Mouse (Mus musculus) cerebellum, adult (tissue): ENCODE data around the gene Comt.
A peak's percentile ranks its signal among the peaks of the same experiment; 100 is the strongest.

ENCODE experiments used
- ATAC-seq: cut with Nextera tagmentation; 2 replicates; pipeline ENCODE4 v1.9.2; 2017; ENCODE audit warnings: mild to moderate bottlenecking, moderate library complexity, mixed read lengths; ENCODE audit not compliant: insufficient number of reproducible peaks, low FRiP score, low TSS enrichment

The Comt gene

DNA sequence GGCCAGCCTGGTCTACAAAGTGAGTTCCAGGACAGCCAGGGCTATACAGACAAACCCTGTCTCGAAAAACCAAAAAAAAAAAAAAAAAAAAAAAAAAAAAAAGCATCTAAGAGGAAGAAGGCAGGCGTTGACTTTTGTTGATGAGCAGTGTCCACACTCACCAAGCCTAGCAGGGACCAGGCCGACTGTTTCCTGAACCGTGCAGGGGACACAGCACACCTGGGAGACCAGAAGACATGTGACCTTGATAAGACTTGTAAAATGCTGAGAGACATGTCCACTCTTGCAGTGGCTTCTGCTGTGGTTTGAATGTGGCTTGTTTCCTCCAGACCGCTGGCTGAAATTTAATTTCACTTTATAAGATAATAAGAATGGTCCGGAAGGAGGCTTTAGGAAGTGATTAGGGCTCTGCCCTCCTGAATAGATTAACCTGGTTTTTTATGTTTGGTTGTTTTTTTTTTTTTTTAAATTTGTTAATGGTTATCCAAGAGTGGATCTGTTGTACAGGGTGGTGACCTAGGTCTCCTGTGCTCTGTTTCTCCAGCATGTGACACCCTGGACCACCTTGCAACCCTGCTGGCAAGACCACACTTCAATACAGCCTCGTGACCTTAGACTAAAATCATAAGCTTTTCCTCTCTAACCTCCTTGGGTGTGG is 50.2 kb downstream of the Comt start:
- no peak for ATAC-seq

DNA sequence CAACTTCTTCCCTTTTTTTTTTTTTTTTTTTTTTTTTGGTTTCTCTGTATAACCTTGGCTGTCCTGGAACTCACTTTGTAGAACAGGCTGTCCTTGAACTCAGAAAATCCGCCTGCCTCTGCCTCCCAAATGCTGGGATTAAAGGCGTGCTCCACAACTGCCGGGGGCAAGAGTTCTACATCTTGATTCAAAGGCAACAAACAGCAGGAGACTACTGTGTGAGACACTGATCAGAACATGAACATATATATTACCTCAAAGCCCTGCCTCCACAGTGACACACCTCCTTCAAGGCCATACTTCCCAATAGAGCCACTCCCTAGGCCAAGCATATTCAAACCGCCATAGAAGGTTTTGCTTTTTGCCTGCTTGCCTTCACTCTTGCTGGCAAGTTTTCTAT is 53.0 kb downstream of the Comt start:
- no peak for ATAC-seq

DNA sequence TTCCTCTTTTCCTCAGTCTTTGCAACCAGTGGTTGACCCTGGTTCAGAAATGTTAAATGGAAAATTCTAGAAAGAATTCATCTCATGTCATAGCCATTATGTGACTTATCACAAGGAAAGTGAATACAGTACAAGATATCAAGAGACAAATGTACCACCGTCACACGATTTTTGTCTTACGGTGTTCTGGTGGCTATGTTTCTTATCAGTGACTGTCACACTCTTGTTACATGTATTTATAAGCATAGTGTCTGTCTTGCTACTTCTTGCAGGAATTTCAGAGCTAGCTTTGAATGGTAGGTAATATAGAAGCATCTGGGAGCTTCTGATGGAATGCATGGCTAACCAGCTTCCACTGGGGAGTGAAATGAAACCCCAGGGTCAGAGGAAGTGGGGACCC is 56.5 kb downstream of the Comt start:
- no peak for ATAC-seq

DNA sequence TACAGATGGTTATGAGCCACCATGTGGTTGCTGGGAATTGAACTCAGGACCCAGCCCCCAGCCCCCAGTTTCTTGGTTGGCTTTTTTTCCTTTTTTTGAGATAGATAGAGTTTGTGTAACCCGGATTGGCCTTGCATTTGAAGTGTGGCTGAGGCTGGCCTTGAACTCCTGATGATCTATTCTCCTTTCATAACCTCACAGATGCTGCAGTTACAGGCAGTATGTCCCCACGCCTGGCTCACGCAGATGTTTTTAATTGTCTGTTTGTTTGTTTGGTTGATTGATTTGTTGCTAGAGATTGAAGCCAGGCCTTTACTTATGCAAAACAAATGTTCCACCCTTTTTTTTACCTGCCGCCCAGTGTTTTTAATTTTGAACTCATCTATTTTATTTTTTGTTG is 59.8 kb downstream of the Comt start:
- no peak for ATAC-seq

DNA sequence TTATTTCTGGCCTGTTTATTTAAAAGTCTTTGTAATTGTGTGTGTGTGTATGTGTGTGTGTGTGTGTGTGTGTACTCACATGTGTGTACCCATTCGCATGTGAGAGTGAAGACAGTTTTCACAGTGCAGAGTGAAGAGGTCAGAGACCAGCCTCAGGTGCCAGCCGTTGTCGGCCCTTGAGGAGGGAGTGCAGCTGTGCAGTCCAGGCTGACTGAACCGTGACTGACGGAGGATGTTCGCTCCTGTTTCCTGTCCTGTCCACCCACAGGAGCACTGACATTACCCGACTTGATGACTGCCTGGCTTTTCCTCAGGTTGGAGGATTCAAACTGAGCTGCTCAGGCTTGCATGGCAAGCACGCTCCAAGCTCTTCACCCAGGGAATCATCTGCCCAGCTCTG is 63.7 kb downstream of the Comt start:
- ATAC-seq = no peak

DNA sequence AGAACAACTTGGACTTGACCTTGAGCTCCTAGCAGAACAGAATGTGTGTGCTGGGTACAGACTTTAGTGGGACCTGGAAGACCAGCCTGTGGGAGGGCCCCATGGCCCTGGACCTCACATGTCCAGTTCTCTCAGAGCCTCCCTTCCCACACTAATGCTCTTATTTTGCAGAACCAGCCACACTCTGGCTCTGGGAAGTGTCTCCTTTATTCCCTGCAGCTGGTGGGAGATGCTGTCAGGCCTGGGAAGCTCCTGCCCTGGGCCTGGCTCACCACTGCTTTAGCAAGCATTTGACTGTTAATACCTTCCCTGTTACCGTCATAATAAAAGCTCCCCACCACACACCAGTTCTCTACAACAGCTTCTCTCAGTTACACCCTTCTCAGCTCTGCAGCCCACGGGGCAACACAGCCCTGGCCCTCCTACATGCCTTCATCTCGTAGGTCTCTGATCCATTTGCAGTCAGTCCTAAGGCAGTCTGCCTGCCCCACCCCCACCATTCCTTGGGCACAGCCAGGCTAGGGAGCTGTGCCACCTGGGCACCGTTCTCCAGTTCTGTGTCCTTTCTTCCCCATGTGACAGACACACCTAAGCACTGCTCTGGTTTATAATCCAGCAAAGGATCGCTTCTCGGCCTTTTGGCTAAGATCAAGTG is 66.4 kb downstream of the Comt start:
- peak; percentile 87 for ATAC-seq

DNA sequence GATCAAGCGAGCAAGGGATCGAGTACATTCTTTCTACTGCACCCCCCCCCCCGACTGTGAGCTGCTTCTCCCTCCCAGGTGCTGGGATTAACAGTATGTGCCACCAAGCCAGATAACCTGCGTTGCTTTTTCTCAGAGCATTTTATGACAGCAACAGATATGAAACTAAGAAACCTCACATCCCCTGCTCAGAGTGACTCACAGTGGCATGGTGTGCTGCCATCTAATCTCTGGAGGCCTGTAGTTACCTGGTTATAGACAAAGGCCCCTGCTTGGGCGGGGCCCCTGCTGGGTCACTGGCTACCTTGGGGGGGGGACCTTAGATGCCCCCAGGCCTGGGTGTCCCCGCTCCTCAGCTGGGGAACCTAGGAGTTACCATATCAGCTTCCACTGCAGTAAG is 68.7 kb downstream of the Comt start:
- ATAC-seq = no peak

DNA sequence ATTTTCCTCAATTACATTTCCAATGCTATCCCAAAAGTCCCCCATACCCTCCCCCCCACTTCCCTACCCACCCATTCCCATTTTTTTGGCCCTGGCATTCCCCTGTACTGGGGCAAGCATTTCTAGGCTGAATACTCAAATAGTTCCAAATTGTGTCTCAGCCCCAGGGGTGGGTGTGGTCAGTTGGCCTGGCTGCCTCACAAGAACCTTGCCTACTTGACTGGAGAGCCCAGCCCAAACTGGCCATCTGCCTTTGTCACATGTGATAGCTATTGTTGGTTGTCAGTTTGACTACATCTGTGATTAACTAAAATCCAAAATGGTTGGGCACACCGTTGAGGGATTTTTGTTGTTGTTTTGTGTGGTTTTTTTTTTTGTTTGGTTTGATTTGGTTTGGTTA is 69.7 kb downstream of the Comt start:
- ATAC-seq = no peak
